Mouse (Mus musculus) macrophage (primary cell): ENCODE data around the gene Inhbb. TPM values are rescaled to one million over a fixed set of nuclear protein-coding genes. Genes with fewer than 3 reads are reported as not detected.

Experiments used
- H3K27ac ChIP-seq: fragments of 350-480 bp; formaldehyde crosslinking; 2 replicates; pipeline ENCODE4 v1.9.0; 2021
- H3K36me3 ChIP-seq: fragments of 350-480 bp; formaldehyde crosslinking; 2 replicates; pipeline ENCODE4 v1.9.0; 2021; ENCODE audit errors: inconsistent target
- H3K4me3 ChIP-seq: fragments of 350-480 bp; formaldehyde crosslinking; 2 replicates; pipeline ENCODE4 v1.9.0; 2021; ENCODE audit errors: inconsistent target
- H3K79me2 ChIP-seq: fragments of 350-480 bp; formaldehyde crosslinking; 2 replicates; pipeline ENCODE4 v1.9.0; 2021; ENCODE audit errors: inconsistent target
- WGBS: methylation state at CpG from one replicate; pipeline ENCODE4 v1.1.7; 2026; ENCODE audit warnings: inconsistent platforms; ENCODE audit not compliant: missing documents; 5-methylcytosine and 5-hydroxymethylcytosine counted together
- polyA plus RNA-seq: library from polyadenylated mRNA; stranded (reverse); fragments of 250-400 nt; gene quantifications from 3 replicates; pipeline ENCODE4 v1.2.4, GENCODE M21; 2018; ENCODE audit warnings: inconsistent platforms
- total RNA-seq, 78 experiments: library from RNA; depleted of rRNA; stranded (reverse); fragments of 250-400 nt; gene quantifications; 1 replicate in 9 of 78; 2 replicates in 24 of 78; 3 replicates in 43 of 78; 4 replicates in 2 of 78; pipeline ENCODE4 v1.2.4; 2018; ENCODE audit warnings: inconsistent platforms in 56 of 78

The Inhbb gene
- total RNA-seq (2018; cell fraction: chromatin; rRNA removed), result under 1 TPM in 1 of 26 experiments, not detected in 25; 0.60 TPM
- total RNA-seq (2018; cell fraction: cytosol; rRNA removed), result under 1 TPM in 4 of 26 experiments, not detected in 22; under 0.01 to 0.10 (median 0.04) TPM
- under 1 TPM in 3 of 26 experiments, not detected in 23; 0.12 to 0.21 (median 0.17) TPM for total RNA-seq (2018; cell fraction: nucleus; rRNA removed)
- 0.03 TPM in 1 of 3 replicates, not detected in the others for polyA plus RNA-seq

DNA sequence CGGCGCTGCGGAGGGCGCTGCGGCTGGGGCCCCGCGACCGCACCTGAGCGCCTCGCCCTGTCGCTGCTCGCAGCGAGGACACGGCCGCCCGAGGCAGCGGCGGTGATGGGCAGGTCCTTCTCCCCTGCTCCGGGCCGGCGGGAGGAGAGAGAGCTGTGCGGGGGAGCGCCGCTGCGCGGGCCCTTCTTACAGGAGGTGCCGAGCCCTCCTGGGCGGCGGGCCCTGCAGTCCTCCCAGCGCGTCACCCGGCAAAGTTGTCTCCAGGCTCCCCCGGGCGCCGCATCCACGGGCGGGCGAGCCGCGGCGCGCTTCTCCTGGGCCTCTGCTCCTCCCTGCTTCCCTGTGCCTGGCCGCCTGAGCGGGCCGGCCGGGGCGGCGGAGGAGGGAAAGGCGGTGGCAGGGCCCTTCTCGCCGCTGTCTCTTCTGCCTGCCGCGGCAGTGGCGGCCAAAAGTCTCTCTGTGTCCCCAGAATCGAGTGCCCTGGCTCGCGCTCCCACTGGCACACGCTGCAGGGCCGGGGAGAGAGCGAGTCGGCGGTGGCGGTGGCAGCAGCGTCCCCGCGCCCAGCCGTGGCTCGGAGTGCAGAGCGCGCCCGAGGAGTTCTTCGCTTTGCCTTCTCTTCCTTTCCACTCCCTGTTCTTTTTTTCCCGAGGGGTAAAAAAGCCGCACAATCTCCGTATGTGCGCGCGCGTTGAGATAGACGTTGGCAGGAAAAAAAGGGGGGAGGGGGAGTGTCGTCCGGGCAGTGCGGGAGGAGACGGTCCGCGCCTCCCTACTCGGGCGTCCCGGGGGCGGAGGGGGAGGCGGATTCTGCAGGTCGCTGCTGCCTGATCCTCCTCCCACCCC is at the start of gene Inhbb:
Gene Inhbb (minus strand): TSS at position 673 of the 846 bp plus-strand sequence.
- Histone ChIP-seq H3K79me2 (no peaks in the 10 kb centered on the region), H3K4me3 (no peak within 1 kb of the TSS), H3K27ac (no peak within 1 kb of the TSS), H3K36me3 (no peaks in the 10 kb centered on the region)
- 3% methylated on average over 76 of the region's 92 CpGs for WGBS

DNA sequence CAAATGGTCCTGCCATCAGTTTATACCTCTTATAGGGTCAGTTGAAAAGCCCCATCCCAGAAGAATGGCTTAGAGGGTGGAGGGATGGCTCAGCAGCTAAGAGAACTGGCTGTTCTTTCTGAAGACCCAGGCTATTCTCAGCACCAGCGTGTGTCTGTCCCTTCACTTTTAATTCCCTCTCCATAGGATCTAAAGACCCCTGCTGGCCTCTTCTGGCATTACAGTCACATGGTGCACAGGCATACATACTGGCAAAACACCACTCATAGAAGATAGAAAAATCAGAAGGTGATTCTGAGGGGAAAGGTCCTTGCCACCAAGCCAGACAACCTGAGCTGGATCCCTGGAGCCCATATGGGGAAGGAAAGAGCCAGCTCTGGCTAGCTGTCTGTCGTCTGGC is 41.3 kb upstream of the Inhbb start:
- Histone ChIP-seq H3K79me2 (no peaks in the 10 kb centered on the region), H3K4me3 (no peak overlapping the region), H3K27ac (no peak overlapping the region), H3K36me3 (no peaks in the 10 kb centered on the region)
- WGBS, result 38% methylated on average over 2 of the region's 2 CpGs

DNA sequence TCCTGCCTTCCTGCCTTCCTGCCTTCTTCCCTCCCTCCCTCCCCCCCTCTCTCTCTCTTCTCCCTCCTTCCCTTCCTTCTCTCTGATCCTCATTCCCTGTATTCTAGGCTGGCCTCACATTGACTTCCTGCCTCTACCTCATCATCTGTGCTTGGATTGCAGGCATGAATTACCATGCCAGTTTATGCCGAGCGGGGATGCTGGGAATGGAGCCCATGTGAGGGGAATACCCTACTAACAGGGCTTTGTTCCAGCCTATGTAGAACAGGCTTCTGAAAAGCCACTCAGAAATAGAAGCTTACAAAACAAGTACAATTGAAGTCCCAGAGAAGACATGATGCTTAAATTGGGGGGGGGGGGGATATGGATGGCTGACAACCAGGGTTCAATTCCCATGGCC is 38.0 kb upstream of the Inhbb start:
- Histone ChIP-seq H3K36me3 (no peaks in the 10 kb centered on the region), H3K79me2 (no peaks in the 10 kb centered on the region), H3K4me3 (no peak overlapping the region), H3K27ac (no peak overlapping the region)
- WGBS, result 96% methylated on average over 2 of the region's 2 CpGs

DNA sequence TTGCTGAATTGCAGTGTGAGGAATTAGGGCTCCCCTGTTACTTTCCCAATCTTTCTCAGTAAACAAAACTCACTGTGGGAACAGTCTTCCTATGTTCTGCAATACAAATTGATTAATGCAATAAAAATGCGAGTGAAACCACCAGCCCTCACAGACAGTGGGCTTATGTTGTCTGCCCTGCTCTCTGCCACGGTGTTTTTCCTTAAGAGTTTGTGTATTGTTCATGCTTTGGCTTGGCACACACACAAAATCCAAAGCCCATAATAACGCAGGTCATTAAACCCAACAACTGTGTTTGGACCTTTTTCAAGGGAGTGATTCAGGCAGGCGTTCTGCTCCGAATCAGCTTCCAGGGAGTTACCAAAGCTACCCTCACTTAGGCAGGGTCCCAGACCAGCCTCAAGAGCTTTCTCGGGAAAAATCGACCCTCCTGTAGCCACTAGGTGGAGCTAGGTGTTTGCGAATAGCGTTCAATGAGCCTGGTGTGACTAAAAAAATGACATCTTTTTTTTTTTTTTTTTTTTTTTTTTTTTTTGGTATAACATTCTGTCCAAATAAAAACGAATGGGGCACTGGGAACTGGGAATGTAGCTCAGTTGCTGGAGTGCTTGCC is 36.1 kb upstream of the Inhbb start:
- Histone ChIP-seq H3K79me2 (no peaks in the 10 kb centered on the region), H3K4me3 (no peak overlapping the region), H3K27ac (no peak overlapping the region), H3K36me3 (no peaks in the 10 kb centered on the region)
- whole genome bisulfite sequencing, result 16% methylated on average over 10 of the region's 10 CpGs

DNA sequence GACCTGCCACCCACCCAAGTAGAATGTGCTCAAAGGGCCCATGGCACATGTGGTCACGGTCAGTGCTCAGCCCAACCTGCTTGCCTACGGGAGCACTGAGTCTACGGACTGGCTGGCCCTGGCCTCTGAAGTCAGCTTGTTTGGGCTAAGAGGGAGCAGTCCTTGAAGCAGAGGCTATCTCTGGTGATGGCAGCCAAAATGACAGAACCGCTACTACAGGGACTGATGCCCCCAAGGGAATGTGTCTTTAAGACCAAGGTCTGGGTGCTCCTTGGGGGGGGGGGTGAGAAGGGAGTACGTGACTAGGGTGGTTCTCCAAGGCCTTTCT is 35.4 kb upstream of the Inhbb start:
- no peak overlapping the region for H3K27ac ChIP-seq
- H3K4me3 ChIP-seq, result peak overlapping the region; percentile 15; the same call in 1 of the 2 replicates
- no peaks in the 10 kb centered on the region for H3K79me2 ChIP-seq
- H3K36me3 ChIP-seq, result no peaks in the 10 kb centered on the region
- WGBS, result 34% methylated on average over 4 of the region's 5 CpGs

DNA sequence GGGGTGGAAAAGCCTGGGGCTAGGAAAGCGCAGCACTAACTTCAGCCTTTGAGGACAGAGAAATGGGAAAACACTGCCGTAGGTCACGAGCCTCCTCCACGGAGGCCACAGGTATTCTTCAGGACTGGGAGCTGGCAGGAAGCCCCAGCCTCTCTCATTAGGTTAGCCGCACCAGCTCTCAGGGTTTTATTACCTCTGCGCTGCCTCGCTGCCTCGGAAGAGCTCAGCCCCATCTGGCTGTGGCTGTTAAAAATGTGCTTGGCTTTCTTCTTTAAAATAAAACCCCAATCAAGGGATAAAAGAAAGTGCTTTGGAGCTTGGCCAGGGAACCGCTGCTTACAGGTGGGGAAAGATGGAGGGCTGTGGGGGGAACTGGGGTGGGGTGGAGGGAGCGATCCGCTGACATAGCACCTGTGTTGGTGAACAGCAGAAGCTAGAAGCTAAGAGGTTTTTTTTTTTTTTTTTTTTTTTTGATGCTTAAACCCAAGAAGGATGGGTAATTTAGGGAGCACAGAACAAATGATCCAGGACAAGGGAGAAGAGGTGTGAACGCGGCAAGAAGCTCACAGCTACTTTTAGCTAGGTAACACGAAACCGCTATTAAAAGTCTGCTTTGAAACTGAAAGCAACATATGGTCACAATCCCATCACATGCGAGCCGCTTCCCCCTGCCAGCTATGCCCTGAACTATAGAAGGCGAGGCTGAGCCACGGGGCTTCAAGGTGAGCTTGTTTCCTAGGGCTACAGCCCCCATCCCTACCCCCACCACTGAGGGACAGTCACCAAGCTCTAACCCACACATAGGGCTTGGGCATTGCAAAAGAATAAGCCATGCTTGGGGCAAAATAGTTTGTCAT is 34.9 kb upstream of the Inhbb start:
- Histone ChIP-seq H3K79me2 (no peaks in the 10 kb centered on the region), H3K27ac (no peak overlapping the region), H3K4me3 (peak overlapping the region; percentile 15), H3K36me3 (no peaks in the 10 kb centered on the region)
- 13% methylated on average over 17 of the region's 19 CpGs for WGBS

DNA sequence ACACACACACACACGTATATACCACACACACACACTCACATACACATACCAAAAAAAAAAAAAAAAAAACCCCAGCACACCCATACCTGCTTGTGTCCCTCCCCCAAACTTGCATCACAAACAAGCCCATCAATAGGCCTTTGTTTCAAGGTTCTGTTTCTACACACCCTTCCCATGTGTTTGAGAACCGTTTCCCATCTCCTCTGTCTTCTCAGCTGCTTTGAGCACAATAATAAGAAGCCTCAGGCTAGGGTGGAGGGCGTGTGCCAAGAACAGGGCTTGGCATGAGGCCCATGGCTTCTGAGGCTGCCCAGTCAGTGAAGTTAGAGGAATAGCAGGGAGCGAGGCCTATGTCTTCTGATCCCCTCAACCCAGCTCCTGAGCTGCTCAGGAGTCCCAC is 31.7 kb upstream of the Inhbb start:
- no peak overlapping the region for H3K4me3 ChIP-seq
- H3K36me3 ChIP-seq, result no peaks in the 10 kb centered on the region
- 65% methylated on average over 3 of the region's 4 CpGs for WGBS
- no peak overlapping the region for H3K27ac ChIP-seq
- no peaks in the 10 kb centered on the region for H3K79me2 ChIP-seq

DNA sequence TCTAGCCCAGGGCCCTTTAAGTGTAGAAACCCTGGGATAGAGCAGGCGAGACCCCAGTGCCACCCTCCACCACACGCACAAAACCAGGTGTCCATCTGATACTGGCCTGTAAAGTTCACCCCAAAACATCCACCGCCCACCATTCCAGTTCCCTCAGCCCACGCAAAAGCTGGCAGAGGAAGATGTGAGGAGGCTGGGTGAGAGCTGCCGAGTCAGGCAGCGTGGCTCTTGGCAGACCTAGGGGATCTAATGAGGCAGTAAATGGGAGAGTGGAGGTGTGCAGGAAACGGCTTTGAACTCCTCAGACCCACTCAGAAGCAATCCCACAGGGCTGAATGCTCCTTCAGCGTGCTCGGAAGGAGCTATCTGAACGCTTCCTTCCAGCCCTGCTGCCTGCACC is 29.4 kb upstream of the Inhbb start:
- Histone ChIP-seq H3K4me3 (no peak overlapping the region), H3K36me3 (no peaks in the 10 kb centered on the region), H3K27ac (no peak overlapping the region), H3K79me2 (no peaks in the 10 kb centered on the region)
- whole genome bisulfite sequencing, result 82% methylated on average over 9 of the region's 10 CpGs

DNA sequence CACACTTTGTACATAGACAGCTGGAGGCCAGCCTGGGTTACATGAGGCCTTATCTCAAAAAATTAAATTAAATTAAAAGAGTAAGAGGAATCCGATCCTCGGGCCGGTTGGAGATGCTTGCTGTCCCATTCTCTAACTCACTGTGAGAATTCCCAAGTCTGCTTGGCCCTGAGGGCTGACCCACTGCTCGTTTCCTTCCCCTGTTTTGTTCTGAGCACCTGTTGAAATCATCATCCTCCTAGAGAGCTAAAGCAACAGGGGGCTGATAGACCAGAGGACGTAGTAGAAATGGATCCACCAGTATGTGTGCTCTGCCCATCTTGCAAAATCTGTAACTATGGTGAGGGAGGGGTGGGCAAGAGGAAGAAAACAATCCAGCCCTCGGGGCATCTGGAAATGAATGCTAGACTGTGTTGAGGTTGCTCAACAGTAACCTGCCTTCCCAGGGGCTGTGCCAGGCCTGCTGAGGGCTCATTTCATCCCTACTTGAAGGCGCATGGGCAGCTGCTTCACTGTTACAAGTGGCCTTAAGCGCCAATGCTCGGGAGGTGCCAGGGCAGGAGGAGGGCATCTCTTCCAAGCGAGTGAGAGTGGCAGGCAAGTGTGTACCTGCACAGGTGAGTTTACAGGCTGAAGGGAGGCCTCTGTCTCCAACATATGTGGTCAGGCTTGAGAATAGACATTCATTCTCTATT is 28.8 kb upstream of the Inhbb start:
- 85% methylated on average over 10 of the region's 10 CpGs for WGBS
- Histone ChIP-seq H3K27ac (no peak overlapping the region), H3K4me3 (no peak overlapping the region), H3K79me2 (no peaks in the 10 kb centered on the region), H3K36me3 (no peaks in the 10 kb centered on the region)

DNA sequence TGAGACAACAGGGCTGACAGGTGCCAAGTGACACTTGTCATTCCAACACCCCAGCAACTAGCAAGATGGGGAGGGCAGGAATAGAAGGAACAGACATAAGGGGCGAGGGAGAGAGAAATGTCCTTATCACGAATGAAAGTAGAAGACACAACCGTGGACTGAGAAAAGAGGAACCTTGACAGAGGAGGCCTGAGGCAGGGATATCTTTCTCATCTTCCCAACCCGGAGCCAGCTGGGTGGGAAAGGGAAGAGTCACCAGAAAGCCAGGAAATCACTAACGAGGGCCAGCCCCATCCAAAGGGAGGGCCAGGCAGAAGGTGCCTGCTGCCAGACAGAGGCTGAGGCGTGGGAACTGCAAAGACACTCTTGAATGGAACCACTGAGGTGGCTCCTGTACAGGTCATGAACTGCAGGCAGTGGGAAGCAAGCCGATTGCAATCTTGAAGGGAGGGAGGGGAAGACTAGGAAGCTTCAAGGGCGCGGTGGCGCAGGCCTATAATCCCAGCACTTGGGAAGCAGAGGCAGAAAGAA is 24.8 kb upstream of the Inhbb start:
- H3K27ac ChIP-seq, result no peak overlapping the region
- no peaks in the 10 kb centered on the region for H3K79me2 ChIP-seq
- no peak overlapping the region for H3K4me3 ChIP-seq
- H3K36me3 ChIP-seq, result no peaks in the 10 kb centered on the region
- WGBS, result 38% methylated on average over 10 of the region's 10 CpGs

DNA sequence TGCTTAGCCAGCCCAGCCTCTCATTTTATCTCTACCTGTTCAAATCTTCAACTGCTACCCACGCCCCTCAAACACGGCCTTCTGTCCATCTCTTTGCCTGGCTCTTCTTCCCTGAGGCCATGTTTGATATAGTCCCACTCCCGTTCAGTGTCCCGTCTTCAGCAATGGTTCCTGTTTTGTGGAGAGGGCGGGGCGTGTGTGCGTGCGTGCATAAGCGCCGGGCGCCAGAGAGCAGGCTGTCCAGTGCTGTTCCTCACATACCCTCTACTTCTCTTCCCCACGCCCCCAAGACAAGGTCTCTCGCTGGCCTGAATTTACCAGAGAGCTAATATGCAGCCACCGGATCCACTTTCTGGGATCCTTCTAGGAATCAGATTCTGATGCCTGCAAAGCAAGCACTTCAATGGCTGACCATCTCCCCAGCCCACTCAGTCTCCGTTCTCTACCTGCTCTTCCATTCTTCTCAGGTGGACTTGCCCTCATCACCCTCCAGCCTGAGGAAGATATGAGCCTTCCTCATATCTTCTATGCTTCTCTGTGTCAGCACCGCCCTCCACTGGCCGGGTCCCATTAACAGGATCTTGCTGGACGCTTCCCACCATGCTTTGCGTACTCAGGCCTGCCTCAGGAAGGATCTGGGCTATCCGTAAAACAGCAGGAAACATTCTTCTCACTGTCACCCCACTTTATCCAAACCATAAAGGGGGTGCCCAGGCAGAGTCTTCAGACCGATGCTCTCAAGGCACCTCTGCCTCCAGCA is 21.7 kb upstream of the Inhbb start:
- Histone ChIP-seq H3K79me2 (no peaks in the 10 kb centered on the region), H3K36me3 (no peaks in the 10 kb centered on the region), H3K4me3 (no peak overlapping the region), H3K27ac (no peak overlapping the region)
- 82% methylated on average over 21 of the region's 21 CpGs for WGBS

DNA sequence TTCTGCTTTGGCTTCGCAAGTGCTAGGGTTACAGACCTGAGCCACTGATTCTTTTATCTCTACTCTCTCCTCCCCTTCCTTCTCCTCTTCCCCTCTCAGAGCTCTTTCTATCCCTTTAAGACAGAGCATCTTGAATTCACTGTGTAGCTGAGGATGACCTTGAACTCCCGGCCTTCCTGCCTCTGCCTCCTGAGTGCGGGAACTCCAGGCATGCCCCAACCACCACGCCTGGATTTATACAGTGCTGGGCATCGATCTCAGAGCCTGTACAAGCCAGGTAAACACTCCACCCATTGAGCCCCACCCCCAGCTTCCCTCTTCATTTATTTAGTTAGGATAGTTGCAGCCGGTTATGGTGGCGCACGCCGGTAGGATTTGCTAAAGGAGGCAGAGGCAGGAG is 20.9 kb upstream of the Inhbb start:
- 91% methylated on average over 8 of the region's 9 CpGs for WGBS
- Histone ChIP-seq H3K4me3 (no peak overlapping the region), H3K36me3 (no peaks in the 10 kb centered on the region), H3K79me2 (no peaks in the 10 kb centered on the region), H3K27ac (no peak overlapping the region)

DNA sequence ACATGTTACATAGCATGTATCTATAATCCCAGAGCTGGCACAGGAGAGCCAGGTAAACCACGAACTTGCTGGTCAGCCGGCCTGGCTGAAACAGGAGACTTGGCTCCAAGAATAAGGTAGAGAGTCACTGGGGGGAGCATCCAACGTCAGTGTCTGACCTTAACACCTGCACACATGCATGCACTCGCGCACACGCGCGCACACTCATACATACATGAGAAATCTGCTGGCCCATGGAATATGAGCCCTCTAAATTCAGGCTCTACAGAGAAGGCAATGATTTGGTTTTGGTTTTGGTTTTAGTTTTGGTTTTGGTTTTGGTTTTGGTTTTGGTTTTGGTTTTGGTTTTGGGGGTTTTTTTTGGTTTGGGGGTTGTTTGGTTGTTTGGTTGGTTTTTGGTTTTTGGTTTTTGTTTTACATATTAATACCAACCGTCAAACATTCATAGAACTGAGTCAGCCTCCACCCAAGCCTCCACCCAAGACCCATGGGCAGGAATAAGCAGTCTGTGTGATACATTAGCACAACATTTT is 16.1 kb upstream of the Inhbb start:
- WGBS, result 94% methylated on average over 9 of the region's 9 CpGs
- Histone ChIP-seq H3K79me2 (no peaks in the 10 kb centered on the region), H3K27ac (no peak overlapping the region), H3K4me3 (no peak overlapping the region), H3K36me3 (no peaks in the 10 kb centered on the region)
